Mouse (Mus musculus) kidney, adult 11 months (tissue): ENCODE data around the gene Fam13c.

Source experiments
- DNase-seq: peaks from one replicate; pipeline ENCODE4 v3.0.0; 2022

Fam13c gene

GRCm38 (mm10) chr10:70465638-70466037 is 25.4 kb downstream of the Fam13c start:
- DNase-seq = no peak

GRCm38 (mm10) chr10:70470836-70471235 is 30.6 kb downstream of the Fam13c start:
- DNase-seq = no peak

DNA sequence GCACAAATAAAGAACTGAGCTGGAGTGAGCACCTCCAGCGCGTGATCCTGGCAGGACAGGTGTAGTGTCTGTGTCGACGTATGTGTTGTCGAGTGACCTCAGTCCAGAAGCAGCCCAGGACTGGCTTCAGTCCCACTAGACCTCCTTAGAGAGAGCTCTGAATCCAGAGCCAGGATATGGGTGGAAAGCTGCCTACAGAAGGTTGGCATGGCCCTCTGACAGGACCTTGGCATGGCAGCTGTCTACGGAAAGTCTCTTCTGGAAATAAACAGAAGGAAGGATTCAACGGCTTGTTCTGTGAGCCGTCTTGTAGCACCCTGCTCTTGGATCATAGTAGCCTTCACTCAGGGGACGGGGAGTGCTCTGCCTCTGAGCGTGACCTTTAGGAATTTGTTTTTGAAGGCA is 37.5 kb downstream of the Fam13c start:
- DNase-seq = no peak

DNA sequence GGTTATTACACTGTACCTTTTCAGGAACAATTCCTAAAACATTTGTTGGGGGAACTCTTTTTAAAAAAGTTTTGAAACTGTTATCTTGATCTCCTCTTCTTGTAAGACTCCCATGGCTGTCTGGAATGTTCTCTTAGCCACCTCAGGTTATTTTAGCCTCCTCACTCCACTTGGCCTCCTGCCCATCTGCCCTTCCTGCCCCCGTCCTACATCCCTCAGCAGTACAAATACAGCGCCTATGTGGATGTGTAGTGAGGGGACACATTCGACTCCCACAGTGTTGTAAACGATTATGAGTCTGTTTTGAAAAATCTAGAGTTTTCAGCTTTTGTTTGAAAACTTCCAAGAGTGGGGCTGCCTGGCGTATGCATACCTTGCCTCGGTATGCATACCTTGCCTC is 43.5 kb downstream of the Fam13c start:
- no peak for DNase-seq

DNA sequence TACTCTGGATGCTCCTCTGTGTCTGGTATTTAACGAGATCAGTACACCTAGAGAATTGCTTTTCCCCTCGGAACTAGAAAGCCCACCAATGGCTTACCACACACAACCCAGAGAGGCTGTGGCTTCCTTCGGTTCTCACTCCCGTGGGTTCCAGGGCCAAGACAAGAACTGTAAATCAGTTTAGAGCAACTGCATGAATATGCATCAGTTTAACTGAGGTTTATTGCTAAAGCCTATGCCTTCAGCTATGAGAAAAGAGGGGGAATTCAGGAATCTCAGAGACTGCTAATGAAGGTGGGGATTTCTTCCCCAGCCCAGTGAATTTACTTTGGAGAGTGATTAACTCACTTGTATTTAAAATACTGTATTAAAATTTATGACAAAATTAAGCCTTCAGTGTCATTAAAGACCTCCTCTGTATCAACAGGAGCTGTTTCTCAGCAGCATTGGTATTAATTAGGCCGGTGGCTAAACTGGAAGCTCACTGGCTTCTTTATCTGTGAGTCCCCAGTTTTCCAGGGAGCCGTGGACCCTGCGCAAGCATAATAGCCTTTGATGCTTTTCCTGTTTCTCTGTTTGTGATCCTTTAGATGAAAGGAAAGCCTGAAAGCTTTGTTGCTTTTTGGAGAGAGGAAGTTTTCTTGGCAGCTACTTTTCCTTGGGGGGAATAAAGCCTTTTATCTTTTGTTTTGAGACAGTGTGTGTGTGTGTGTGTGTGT is 44.4 kb downstream of the Fam13c start:
- DNase-seq = no peak

- no peak for DNase-seq
Observed at GRCm38 (mm10) chr10:70485287-70485612, 45.0 kb downstream of the Fam13c start.

DNA sequence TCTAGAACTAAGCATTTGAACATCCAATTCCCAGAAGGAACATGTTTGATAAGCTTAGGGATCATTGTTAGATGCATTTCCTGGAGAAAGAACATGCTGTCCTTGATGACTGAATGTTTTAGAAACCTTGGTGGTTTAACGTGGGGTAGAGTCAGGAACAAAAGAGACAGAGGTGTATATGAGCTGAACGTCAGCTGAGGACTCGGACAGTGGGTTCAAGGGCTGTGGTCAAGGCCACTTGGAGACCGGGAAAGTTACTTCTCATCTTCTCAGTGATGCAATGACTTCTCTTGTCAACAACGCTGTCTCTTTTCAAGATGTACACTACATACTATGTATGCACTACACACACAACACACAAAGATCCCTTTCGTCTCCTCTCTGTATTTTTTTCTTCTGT is 46.4 kb downstream of the Fam13c start:
- no peak for DNase-seq

GRCm38 (mm10) chr10:70493891-70494290 is 53.6 kb downstream of the Fam13c start:
- DNase-seq = no peak

DNA sequence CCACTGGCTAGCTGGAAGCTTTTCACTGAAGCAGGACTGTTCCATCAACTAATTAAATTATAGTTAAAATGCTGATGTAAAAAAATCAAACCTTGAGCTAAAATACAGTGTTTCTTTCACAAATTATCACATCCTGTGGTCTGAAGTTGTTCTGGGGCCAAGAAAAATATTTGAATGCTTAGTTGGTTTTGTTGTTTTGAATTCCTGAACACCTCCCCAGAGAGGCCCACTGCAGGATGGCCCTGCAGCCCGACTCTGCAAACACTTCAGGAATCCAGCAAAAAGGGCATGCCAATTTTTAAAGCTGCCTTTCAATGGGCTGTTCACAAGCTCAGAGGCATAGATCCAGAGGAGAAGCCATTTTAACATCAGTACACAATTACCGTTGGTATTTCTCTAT is 54.2 kb downstream of the Fam13c start:
- peak; percentile 7 for DNase-seq

GRCm38 (mm10) chr10:70495106-70496104 is 55.1 kb downstream of the Fam13c start:
- DNase-seq = no peak

GRCm38 (mm10) chr10:70496938-70497337 is 56.7 kb downstream of the Fam13c start:
- DNase-seq = peak; percentile 18

- DNase-seq = no peak
Observed at GRCm38 (mm10) chr10:70498328-70498727, 58.0 kb downstream of the Fam13c start.

DNA sequence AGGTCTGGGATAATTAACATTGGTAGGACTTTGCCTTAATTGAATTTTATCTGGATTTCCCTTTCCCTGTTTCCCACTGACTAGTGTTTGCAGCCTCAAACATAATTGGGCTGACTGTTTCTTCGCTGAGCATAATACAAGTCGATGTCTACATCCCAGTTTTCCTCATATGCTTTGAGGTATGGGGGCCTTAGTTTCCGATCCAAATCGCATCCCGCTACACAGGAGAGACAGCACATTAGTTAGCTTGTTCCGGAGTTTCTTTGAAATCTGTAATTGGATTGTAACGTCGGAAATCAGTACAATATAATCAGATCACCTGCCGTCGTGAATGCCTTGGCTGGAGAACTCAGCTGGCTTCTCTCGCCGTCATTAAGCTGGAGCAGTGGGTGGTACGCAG is 59.0 kb downstream of the Fam13c start:
- no peak for DNase-seq

GRCm38 (mm10) chr10:70504871-70505270 is 64.6 kb downstream of the Fam13c start:
- no peak for DNase-seq

GRCm38 (mm10) chr10:70505395-70505794 is 65.1 kb downstream of the Fam13c start:
- no peak for DNase-seq

GRCm38 (mm10) chr10:70505842-70506241 is 65.6 kb downstream of the Fam13c start:
- DNase-seq = no peak

DNA sequence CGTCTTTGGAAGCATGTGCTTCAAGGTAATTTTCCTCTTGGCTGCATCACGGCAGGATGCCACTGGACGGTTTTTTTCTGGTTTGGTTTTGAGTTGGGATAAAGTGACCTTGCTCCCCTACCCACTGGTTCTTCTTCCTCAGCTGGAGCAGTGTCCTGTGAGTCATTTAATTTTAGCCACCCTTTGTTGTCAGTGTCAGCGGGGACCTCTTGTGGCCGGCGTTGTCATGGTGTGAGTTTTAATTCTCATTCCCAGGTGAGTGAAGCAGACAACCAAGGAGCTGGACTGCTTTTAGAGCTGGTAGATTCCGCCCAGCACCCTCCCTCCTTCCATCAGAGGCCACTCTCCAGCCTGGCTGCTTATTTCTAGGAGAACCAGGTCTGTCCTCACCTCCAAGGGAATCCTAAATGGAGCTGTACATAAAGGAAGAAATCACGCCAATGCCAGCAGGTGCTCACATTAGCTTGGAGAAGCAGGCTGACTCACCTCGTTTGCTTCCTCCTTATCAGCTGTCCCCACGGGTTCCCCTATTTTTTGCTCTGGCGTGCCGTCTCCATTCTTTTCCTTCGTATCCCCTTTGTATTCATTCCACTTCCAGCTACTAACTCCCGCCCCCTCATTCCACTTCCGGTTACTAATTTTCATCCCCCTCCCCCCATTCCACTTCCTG is 66.4 kb downstream of the Fam13c start:
- DNase-seq = no peak

- DNase-seq = no peak
Observed at GRCm38 (mm10) chr10:70507880-70508279, 67.6 kb downstream of the Fam13c start.

GRCm38 (mm10) chr10:70514848-70515247 is 74.6 kb downstream of the Fam13c start:
- DNase-seq = no peak

DNA sequence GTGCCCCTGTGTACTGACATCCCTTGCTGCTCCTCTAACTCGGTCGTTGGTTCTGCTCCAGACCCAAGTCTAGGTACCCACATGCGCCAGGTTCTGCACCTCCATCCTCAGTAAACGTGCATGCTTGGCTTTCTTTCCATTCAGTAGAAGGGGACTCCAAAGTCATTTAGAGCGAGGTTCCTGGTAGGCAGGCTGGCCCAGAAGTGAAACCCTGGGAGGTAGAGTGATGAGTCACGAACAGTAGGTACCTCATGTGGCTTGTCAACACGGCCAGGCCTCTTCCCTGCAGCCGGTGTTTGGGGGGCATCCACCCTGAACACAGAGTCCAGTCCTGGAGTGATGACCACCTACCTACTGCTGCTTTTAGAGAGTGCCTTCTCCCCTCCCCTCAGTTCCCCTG is 76.4 kb downstream of the Fam13c start:
- DNase-seq = no peak

GRCm38 (mm10) chr10:70519640-70520099 is 79.4 kb downstream of the Fam13c start:
- no peak for DNase-seq

GRCm38 (mm10) chr10:70520143-70521131 is 80.2 kb downstream of the Fam13c start:
- no peak for DNase-seq
